ENCODE assay signal across 16 mouse cellular contexts in the genomic region with DNA sequence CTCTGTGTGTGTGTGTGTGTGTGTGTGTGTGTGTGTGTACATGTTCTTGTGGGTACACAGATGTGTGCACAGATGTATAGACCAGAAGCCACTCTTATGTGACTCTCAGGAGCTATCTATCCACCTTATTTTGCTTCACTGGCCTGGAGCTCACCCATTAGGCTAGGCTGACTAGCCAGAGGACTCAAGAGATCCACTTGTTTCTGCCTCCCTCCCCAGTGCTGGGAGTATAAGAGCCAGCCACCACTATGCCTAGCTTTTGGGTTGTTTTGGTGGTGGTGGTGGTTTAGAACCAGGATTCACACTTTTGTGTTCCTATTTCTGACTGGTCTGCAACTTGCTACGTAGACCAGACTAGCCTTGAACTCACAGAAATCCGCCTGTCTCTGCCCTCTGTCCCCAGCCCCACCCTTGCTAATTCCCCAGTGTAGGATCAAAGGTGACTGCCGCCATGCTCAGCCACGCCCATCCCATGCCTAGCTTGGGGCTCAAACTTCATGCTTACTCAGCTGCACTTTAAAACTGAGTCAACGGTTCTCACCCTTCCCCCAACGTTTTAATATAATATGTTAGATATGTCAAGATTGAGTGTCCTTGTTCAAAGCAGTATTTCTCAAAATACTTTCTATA.
DNase-seq lines count a peak whose midpoint lies in the region.
"Had no signal": no experiment of that assay in that cellular context is flagged by ENCODE, and none has a peak within 500 bp of the region (broad histone marks: within the 10 kb centered on the region; RNA-seq: fewer than 3 reads in every experiment).

No protein-coding gene starts in this region.

- DNase-seq in heart, adult 11 months: peak; percentile 61
- no peak for DNase-seq in heart, adult 18-20 months
- DNase-seq in ES-CJ7 (ENCODE audit: low read depth, low spot score): peak; percentile 70
- DNase-seq in R1 (ENCODE audit: low read depth, low spot score): peak; percentile 41
- DNase-seq in urinary bladder, adult 2 months (ENCODE audit: low spot score): no peak
- no peak for DNase-seq in left cerebral cortex, postnatal 4 days
- DNase-seq: adrenal gland, adult 8-10 months; adrenal gland, postnatal 14 days; adrenal gland, postnatal 36 days; B cell, adult 2 months; cerebellum, adult 11-12 months; cerebellum, adult 2 months; cerebellum, adult 9-10 months; cerebellum, postnatal 10 days; cerebellum, postnatal 25 days; forebrain, postnatal 0 days had no signal

- intact Hi-C loops in left cerebral cortex, postnatal 4 days (cut with DNase I): no loop called here

Comparison
In these comparisons a context has a peak if more than half of its experiments do, and no peak if none do; other contexts are left out.
1. DNase-seq: peak in heart, adult 11 months (single experiment), ES-CJ7 (single experiment) and R1 (single experiment); none in heart, adult 18-20 months (0 of 2), urinary bladder, adult 2 months (single experiment) and left cerebral cortex, postnatal 4 days (single experiment).